Mouse (Mus musculus): ENCODE data around the gene Il10. TPM values are rescaled to one million over a fixed set of nuclear protein-coding genes. Genes with fewer than 3 reads are reported as not detected.
"Not testable (repeated sequence)": the region's sequence is repeated elsewhere in the genome, so short reads cannot be mapped to it uniquely, and the experiment has no call there.

Il10 gene
- total RNA-seq, 2 experiments from 2014 or later = not detected

DNA sequence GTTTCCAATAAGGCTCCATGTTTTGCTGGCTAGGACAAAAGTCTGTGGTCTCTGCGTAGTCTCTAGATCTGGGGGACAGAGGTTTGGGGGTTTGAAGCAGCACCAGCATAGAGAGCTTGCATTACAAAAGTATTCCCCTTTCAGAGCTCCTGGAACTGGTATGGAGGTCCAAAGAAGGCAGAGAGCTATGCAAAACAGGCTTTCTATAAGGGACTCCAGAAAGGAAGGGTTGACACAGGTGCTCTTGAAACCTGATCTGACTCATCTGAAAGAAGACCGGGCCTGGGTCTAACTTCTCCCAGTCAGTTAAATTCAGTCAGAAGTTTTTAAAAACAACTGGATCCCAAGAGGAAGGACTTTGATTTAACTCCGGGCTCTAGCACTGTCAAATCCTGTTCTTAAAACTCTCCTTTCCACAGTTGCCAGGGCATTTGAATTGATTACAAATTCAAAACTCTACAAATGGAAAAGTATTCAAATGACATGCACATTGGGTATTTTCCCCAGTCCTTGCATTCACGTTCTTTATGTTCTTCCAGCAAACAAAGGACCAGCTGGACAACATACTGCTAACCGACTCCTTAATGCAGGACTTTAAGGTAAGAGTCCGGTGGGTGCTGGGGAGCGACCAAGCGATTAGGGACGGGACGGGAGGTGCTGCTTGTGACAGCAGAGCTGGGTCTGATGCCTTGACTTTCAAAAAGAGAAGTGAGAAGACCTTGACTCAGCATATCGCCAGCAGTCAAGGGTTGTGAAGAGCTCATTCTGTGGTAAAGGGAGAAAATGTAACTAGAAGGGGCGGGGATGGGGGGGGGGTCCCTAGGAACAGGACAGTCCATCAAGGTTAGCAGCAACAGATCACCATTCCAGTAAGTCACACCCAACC is 1.0 kb downstream of the Il10 start:
- DNase-seq = no peak

GRCm38 (mm10) chr1:131021438-131021837 is 1.8 kb downstream of the Il10 start:
- DNase-seq = no peak

DNA sequence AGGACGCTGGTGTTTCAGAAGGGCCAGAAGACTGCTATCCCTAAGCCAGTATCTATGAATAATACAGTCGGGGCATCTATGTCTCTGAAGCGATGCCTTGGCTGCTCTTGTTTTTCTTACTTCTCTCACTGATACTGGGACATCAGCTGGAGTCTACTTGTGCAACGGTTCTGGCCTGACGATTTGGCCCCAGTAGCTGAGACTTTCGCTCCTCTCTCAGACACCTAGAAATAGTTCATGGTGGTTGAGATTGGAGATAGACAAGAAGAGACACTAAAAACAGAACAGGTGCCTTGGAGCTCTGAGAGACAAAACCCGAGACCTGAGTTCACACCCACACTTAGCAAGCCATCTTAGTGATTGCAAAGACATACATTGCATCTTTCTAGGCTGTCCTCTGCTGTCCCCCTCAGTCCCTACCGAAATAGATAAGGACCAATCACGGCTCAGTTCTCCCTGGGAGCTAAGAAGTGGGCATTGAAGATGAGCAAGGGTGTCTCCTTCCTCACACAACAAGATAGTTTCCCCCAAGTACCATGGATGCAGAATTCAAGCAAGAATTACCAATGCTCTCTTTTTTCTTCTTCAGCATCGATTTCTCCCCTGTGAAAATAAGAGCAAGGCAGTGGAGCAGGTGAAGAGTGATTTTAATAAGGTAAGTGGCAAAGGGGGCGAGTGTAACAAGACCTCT is 2.4 kb downstream of the Il10 start:
- DNase-seq = no peak

DNA sequence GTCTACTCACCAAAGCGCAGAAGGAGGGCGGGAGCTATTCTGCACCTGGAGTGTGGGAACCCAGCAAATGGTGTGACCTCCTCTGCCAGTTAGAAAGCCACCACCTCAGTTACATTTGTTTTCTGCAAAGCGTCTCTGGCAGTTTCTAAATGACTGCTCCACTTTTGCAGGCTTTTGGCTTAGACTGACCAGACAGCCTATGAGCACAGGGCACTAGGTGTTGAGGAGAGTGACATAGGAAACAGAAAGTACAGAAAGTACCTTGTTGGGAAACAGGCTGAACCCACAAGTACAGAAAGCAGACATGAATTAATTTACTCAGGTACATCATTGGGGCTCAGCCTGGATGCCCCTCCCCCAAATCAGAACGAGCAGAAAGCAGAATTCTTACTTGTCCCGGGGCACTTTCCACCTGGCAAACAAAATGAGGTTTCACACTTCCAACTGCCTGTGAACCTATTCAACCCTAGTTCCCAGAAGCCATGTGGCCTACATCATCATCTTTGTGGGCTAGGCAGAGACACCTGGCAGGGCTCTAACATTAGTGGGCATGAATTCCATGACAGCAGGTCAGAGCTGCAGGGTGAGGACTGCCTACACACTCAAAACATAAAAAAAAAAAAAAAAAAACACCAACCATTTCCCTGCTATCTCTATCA is 3.1 kb downstream of the Il10 start:
- no peak for DNase-seq

DNA sequence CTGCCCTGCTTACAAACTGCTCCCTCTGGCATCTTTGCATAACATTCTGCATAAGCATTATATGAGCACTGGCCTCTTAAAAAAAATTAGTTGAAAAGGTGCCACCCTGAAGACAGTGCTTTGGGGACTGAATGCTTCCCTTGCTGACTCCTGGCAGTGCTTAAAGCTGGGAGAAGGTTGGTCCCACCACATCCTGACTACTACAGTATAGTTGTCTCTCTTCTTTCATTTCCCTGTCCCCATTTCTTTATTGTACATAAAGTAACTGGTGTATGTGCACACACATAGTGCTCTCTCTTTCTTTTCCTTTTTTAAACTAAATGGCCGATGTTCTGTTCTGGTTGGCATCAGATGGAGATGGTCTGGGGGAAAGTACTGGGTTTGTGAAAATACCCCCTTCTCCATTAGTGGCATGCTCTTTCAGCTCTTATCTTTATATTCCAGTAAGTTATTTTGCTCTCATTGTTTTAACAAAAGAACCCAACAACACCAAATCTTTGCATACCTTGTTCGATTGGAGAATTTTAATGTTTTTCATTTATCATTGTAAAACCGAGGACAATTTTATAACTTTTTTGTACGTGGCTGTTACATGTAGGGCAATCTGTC is 3.7 kb downstream of the Il10 start:
- not testable (repeated sequence) for DNase-seq

DNA sequence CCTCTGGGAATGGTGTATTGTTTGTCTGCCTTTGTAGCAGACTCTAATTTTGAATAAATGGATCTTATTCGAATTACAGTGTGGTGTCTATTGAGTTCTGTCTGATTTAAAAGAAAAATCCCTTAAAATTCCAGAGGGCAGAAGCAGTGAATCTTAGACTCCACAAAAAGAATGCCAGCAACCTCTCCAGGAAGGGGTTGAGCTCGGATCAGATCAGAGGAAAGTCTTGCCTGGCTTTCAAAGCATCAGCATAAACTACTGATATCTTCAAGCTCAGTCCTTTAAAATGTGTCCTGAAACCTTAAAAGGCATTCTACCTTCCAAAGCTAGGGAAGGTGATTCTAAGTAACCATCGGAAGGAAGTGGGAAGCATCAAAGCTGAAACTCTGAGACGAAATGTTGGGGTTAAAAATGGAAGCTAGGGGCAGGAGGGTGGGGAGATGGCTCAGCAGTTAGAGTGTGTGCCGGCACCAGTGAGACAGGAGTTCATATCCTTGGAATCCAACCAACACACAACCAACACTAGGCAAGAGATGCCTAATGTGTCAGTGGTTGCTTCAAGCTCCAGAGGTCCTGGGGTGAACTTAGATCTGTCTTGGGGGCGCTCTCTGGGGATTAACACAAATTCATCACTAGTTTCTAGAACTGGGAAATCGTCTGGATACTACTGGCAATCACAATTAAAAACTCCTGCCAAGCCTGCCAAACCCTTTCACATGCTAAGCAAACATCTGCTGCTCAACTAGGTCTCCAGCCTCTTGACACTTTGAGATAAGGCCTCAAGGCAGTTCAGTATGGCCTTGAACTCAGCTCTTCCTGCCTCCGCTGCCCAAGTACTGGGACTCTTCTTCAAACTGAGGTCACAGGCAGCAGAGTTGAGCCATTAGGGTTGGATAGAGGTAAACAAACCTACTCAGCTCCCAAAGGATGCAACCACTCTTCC is 5.5 kb downstream of the Il10 start:
- DNase-seq = no peak

DNA sequence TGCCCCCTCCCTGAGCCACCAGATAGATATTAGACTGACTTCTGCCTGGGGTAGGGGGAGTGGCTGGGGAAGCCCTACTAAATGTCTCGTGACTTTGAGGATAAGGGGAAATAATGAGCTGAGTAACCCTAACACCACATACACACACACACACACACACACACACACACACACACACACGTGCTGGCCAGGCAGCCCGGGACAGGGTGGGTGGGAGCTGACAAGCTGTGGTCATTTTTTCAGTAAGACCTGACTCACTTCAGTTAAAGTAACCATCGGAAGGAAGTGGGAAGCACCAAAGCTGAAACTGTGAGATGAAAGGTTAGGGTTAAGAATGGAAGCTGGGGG is 6.2 kb downstream of the Il10 start:
- no peak for DNase-seq

DNA sequence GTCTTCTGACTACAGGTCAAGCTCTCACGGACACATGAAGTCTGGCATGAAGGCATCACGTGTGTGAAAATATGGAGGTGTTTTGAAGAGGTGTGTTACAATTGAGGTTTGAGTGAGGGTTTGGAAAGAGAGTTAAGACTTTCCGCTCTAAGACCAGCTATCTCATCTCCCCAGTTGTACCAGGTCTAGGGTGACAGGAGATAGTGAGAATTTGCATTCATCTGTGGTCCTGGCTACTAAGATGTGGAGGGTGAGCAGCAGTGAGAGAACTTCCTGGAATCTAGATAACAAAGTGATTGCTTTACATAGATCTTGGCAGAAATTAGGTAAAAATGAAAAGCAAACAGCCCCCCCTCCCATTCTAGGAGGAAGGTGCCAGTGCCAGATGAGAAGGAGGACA is 9.6 kb downstream of the Il10 start:
- DNase-seq = no peak

DNA sequence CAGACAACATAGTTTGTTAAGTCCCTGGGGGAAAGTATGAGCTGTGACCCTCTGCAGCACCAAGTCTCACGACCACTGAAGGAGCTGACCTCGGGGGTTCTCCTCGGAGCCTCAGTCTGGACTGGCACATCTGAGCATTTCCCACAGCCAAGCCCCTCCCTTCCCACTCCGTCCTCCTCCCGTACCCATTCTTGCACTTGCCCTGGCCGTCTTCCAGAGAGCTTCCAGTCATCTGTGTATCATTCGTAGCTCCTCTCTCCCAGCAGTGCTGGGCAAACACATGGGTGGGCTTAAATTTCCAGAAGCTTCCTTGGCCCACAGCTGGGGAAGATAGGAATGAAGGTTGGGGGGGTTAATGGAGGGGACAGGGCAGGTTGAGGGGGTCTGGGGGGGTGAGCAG is 10.6 kb downstream of the Il10 start:
- no peak for DNase-seq

DNA sequence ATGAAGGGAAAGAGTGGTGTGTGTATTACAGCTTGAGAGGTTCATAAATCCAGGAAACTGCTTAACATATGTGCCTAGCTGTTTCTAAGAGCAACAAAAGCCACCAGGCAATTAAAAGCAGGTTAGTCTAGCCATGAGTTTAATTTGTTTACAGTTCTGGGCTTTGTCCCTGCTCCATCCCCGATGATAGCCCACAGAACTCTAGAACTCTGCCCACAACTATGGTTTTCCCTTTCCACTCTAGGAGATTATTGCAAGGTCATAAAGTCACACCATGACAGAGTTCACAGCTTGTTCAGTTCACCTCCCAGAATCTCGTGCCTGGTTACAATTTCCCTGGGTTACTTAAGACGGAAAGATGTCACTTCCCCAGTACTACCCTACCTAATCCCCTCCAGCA is 11.6 kb downstream of the Il10 start:
- DNase-seq = no peak

GRCm38 (mm10) chr1:131038001-131038400 is 18.4 kb downstream of the Il10 start:
- DNase-seq = no peak

GRCm38 (mm10) chr1:131038415-131039017 is 18.9 kb downstream of the Il10 start:
- DNase-seq = no peak

GRCm38 (mm10) chr1:131039479-131039878 is 19.8 kb downstream of the Il10 start:
- DNase-seq = no peak

DNA sequence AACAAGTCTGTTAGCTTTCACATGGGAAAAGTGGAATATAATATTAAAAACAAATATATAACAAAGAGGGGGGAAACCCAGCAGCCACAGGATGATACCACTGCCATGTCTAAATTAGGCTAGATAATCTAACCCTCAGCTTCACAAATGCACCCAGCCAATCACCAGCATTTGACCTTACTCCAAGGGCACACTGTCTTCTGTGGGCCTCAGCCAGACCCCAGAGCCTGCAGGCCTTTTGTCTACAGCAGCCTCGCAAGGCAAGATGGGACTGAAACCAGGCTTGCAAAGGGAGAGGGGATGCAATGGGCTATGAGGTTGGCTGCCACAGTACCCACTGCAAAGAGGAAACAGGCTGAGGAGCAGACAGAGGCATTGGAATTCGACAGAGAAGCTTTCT is 22.6 kb downstream of the Il10 start:
- no peak for DNase-seq

GRCm38 (mm10) chr1:131042721-131043120 is 23.1 kb downstream of the Il10 start:
- no peak for DNase-seq

GRCm38 (mm10) chr1:131043636-131044035 is 24.0 kb downstream of the Il10 start:
- no peak for DNase-seq

DNA sequence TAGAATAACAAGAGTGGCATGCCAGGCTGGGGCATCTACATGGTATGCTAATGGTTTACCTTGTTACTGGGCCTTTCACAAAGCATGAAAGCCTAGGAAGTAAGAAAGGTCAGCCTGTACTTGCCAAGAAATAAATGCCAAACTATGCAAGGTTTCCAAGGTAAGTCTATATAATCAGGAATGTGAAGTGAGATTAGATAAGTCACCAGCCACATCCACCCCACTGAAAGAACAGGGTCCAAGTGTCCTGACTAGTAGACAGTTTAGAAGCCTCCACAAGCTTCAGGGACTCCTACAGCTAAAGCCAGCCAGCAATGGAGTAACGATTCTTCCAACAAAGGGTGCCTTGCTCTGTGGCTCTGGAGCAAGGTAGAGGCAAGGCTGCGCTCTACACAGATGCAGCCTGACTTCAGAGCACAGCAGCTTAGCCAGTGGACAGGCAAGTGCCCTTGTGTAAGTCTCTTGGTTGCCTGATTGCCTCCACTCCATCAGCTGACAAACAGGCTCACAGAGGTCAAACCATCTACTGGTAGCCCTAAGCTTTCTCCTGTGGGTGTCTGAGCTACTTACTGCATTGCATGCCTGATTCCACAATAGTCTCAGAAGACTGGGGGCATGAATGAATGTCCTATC is 26.2 kb downstream of the Il10 start:
- DNase-seq = no peak

- no peak for DNase-seq
Measured at GRCm38 (mm10) chr1:131046607-131047006, 27.0 kb downstream of the Il10 start.

DNA sequence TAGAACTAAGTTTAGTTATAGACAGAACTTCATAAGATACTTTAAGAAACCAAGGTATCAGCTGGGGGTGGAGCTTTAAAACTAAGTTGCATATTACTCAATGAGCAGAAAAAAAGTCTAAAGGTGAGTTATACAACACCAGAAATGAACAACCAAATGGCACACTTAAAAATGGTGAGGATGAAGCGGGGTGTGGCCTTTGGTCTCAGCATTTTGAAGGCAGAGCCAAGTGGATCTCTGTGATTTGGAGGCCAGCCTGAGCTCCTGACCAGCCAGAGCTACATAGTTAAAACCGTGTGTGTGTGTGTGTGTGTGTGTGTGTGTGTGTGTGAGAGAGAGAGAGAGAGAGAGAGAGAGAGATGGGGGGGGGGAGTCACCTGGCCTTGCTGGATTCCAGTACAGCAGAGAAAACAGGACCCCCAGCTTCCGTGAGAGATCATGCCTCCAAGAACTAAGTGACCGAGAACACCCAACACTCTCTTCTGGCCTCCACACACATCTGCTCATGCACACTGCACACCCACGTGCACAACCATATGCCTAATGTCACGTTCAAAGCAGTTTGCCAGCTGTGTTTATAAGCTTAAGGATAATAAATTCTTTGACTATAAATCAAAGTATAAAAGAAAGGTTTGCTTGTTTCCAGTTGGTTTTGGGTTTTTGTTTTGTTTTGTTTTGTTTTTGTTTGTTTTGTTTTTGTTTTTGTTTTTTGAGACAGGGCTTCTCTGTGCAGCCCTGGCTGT is 28.6 kb downstream of the Il10 start:
- no peak for DNase-seq

- no peak for DNase-seq
Measured at GRCm38 (mm10) chr1:131048946-131049345, 29.3 kb downstream of the Il10 start.
